Mouse (Mus musculus) hindbrain, postnatal 0 days (tissue): ENCODE results near the gene Chac1. TPM values are rescaled to one million over a fixed set of nuclear protein-coding genes. Genes with fewer than 3 reads are reported as not detected.

Experiments
- ATAC-seq: fragments of 200-750 bp; cut with Nextera tagmentation; 2 replicates; pipeline ENCODE4 v1.8.0; 2017; ENCODE audit warnings: mild to moderate bottlenecking, moderate TSS enrichment, moderate library complexity
- DNase-seq: peaks from one replicate; pipeline ENCODE4 v3.0.0-alpha.2; 2015; ENCODE audit warnings: low spot score
- H3K27ac ChIP-seq: fragments of 300-500 bp; sonication (generic); 2 replicates; pipeline ENCODE4 v1.5.1; 2014; ENCODE audit warnings: mild to moderate bottlenecking
- H3K27me3 ChIP-seq: fragments of 300-500 bp; sonication (generic); 2 replicates; pipeline ENCODE4 v1.6.1; 2014; ENCODE audit warnings: low read length, mixed read lengths; ENCODE audit not compliant: insufficient read depth
- H3K36me3 ChIP-seq: fragments of 300-500 bp; sonication (generic); 2 replicates; pipeline ENCODE4 v1.6.1; 2014; ENCODE audit warnings: low read length, mixed read lengths; ENCODE audit not compliant: insufficient read depth
- H3K4me1 ChIP-seq: fragments of 300-500 bp; sonication (generic); 2 replicates; pipeline ENCODE4 v1.6.1; 2014; ENCODE audit warnings: antibody characterized with exemption, low read length, mixed read lengths; ENCODE audit not compliant: insufficient read depth
- H3K4me2 ChIP-seq: fragments of 300-500 bp; sonication (generic); 2 replicates; pipeline ENCODE4 v1.6.1; 2014; ENCODE audit warnings: low read depth, mild to moderate bottlenecking, low read length, moderate library complexity, mixed read lengths
- H3K4me3 ChIP-seq: fragments of 300-500 bp; sonication (generic); 2 replicates; pipeline ENCODE4 v1.5.1; 2014; ENCODE audit warnings: low read length
- H3K9ac ChIP-seq: fragments of 300-500 bp; sonication (generic); replicated peaks from 2 replicates; pipeline ENCODE4 v1.6.1; 2014; ENCODE audit warnings: mild to moderate bottlenecking, low read length, moderate library complexity, mixed read lengths
- H3K9me3 ChIP-seq: fragments of 300-500 bp; sonication (generic); 2 replicates; pipeline ENCODE4 v1.6.1; 2016; ENCODE audit warnings: low read length, mixed read lengths
- CTCF ChIP-seq: IDR thresholded peaks from 2 replicates; pipeline ENCODE4 v1.5.1; 2016; ENCODE audit warnings: antibody characterized with exemption, control low read depth, low read depth
- WGBS: fragments of 180-500 bp; shearing (Covaris S2); extraction: QIAGEN DNeasy Blood & Tissue Kit; methylation state at CpG from one replicate; pipeline ENCODE4 v1.1.7; 2014; 5-methylcytosine and 5-hydroxymethylcytosine counted together
- polyA plus RNA-seq: library from polyadenylated mRNA; unstranded; fragments of >200 nt; fragmentation: Nextera tagmentation; extraction: Ambion mirVana; gene quantifications from 2 replicates; pipeline ENCODE4 v1.2.1, GENCODE M21; 2015
- total RNA-seq: library from RNA; depleted of rRNA; stranded (reverse); fragments of >200 nt; gene quantifications from 2 replicates; pipeline ENCODE4 v1.2.3, GENCODE M21; 2014

The Chac1 gene
- total and polyA plus RNA-seq, 2 experiments from 2014 or later: 12.6 to 22.6 TPM

GRCm38 (mm10) chr2:119327942-119328526 lies 23.0 kb upstream of the Chac1 start:
- ATAC-seq: no peak
- Histone ChIP-seq H3K27ac (no peak overlapping the region), H3K4me3 (peak overlapping the region; percentile 55), H3K27me3 (peaks cover 36% of the 10 kb centered on the region), H3K36me3 (no peaks in the 10 kb centered on the region), H3K9me3 (no peaks in the 10 kb centered on the region), H3K9ac (no peak overlapping the region), H3K4me1 (peaks cover 21% of the 10 kb centered on the region), H3K4me2 (peak overlapping the region; percentile 98)
- no peak for DNase-seq
- no peak for TF ChIP-seq CTCF
- 17% methylated on average over 11 of the region's 11 CpGs for WGBS

- Histone ChIP-seq H3K27me3 (peaks cover 31% of the 10 kb centered on the region), H3K27ac (no peak overlapping the region), H3K9me3 (no peaks in the 10 kb centered on the region), H3K9ac (no peak overlapping the region), H3K4me2 (peak overlapping the region; percentile 98), H3K4me3 (peak overlapping the region; percentile 55; the same call in 1 of the 2 replicates), H3K4me1 (peaks cover 21% of the 10 kb centered on the region), H3K36me3 (no peaks in the 10 kb centered on the region)
- no peak for TF ChIP-seq CTCF
- 35% methylated on average over 5 of the region's 5 CpGs for WGBS
- DNase-seq: no peak
- ATAC-seq: no peak
Measured at GRCm38 (mm10) chr2:119328546-119328945, 22.5 kb upstream of the Chac1 start.

- Histone ChIP-seq H3K27ac (no peak overlapping the region), H3K4me2 (0 out of 2 replicates have a peak overlapping the region, but pooled peaks have one; percentile 24), H3K4me3 (no peak overlapping the region), H3K9ac (no peak overlapping the region), H3K27me3 (peaks cover 30% of the 10 kb centered on the region), H3K9me3 (no peaks in the 10 kb centered on the region), H3K4me1 (peaks cover 20% of the 10 kb centered on the region), H3K36me3 (no peaks in the 10 kb centered on the region)
- DNase-seq: peak; percentile 55
- no peak for TF ChIP-seq CTCF
- 0 out of 2 replicates have a peak, but pooled peaks have one; percentile 6 for ATAC-seq
- WGBS: 43% methylated on average over 3 of the region's 3 CpGs
Measured at GRCm38 (mm10) chr2:119329123-119329817, 21.8 kb upstream of the Chac1 start.

GRCm38 (mm10) chr2:119330795-119331194 lies 20.2 kb upstream of the Chac1 start:
- Histone ChIP-seq H3K4me2 (no peak overlapping the region), H3K36me3 (no peaks in the 10 kb centered on the region), H3K9ac (no peak overlapping the region), H3K27me3 (peaks cover 23% of the 10 kb centered on the region), H3K9me3 (no peaks in the 10 kb centered on the region), H3K4me1 (peaks cover 5% of the 10 kb centered on the region; the same call in 1 of the 2 replicates), H3K27ac (no peak overlapping the region), H3K4me3 (no peak overlapping the region)
- no peak for TF ChIP-seq CTCF
- no peak for DNase-seq
- WGBS: 88% methylated on average over 8 of the region's 8 CpGs
- no peak for ATAC-seq

GRCm38 (mm10) chr2:119332177-119332661 lies 18.8 kb upstream of the Chac1 start:
- H3K27me3 ChIP-seq: peaks cover 19% of the 10 kb centered on the region

GRCm38 (mm10) chr2:119334135-119334534 lies 16.9 kb upstream of the Chac1 start:
- Histone ChIP-seq H3K4me1 (peaks cover 2% of the 10 kb centered on the region; the same call in 1 of the 2 replicates), H3K36me3 (no peaks in the 10 kb centered on the region), H3K27ac (no peak overlapping the region), H3K4me2 (no peak overlapping the region), H3K4me3 (no peak overlapping the region), H3K9ac (no peak overlapping the region), H3K27me3 (peaks cover 12% of the 10 kb centered on the region; the same call in 1 of the 2 replicates), H3K9me3 (no peaks in the 10 kb centered on the region)
- ATAC-seq (no peak), DNase-seq (no peak)
- TF ChIP-seq CTCF: no peak
- 75% methylated on average over 1 of the region's 1 CpGs for WGBS

More at GRCm38 (mm10) chr2:119332177-119332661, 18.8 kb upstream of the Chac1 start:
- no peak overlapping the region for H3K9ac ChIP-seq
- no peaks in the 10 kb centered on the region for H3K9me3 ChIP-seq
- no peak overlapping the region for H3K4me3 ChIP-seq
- no peaks in the 10 kb centered on the region for H3K36me3 ChIP-seq
- no peak for DNase-seq
- TF ChIP-seq CTCF: no peak
- H3K4me1 ChIP-seq: peaks cover 4% of the 10 kb centered on the region; the same call in 1 of the 2 replicates
- no peak for ATAC-seq
- H3K4me2 ChIP-seq: no peak overlapping the region
- WGBS: 62% methylated on average over 24 of the region's 24 CpGs
- H3K27ac ChIP-seq: no peak overlapping the region
